21 mouse cellular contexts compared by ENCODE assay signal in the genomic region with DNA sequence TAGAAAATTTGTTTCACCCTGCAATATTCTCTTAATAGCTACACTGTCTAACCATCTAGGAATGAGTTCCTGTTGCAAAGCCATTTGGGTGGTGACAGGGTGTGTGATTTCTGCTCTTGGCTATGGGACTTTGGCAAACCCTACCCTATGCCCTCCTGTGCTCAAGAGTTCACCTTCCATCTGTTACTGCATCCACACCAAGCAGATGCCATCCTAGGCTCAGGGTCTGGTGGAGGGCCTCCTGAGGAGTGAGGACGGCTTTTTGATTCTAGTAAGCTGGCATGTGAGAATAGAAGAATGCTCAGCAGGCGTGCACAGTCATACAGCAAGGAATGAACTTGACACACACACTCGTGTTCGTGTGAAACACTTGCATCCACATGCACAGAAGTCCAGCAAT.
DNase-seq lines count a peak whose midpoint lies in the region; ATAC-seq and TF ChIP-seq lines count a peak whose summit lies in the region.
"Had no signal": no experiment of that assay in that cellular context is flagged by ENCODE, and none has a peak within 500 bp of the region (broad histone marks: within the 10 kb centered on the region; RNA-seq: fewer than 3 reads in every experiment).

No protein-coding gene starts in this region.

- peak; percentile 30 for DNase-seq in gastrocnemius, adult 2 months
- no peak for DNase-seq in gastrocnemius, postnatal 4 days (ENCODE audit: low spot score in 2 of 2)
- DNase-seq in midbrain, postnatal 0 days (ENCODE audit: low spot score) = peak; percentile 14
- DNase-seq in midbrain, embryonic 10.5 days (ENCODE audit: low spot score) = no peak
- DNase-seq in cerebellum, adult 9-11 months = peak; percentile 82
- DNase-seq in adrenal gland, postnatal 25 days = no peak
- DNase-seq in left cerebral cortex, postnatal 25 days (ENCODE audit: low spot score in 2 of 2) = no peak
- DNase-seq: B cell, adult 2 months; gastrocnemius, postnatal 36 days; heart, postnatal 10 days; kidney, postnatal 36 days; layer of hippocampus, adult 9-11 months; liver; lung, postnatal 10 days had no signal

- no peak for ATAC-seq in midbrain, postnatal 0 days (ENCODE audit: low FRiP score)
- ATAC-seq: intestine, embryonic 16.5 days; midbrain, embryonic 15.5 days had no signal

- H3K27me3 ChIP-seq in midbrain, postnatal 0 days (ENCODE audit: insufficient read depth, low read length) = no peaks in the 10 kb centered on the region
- H3K27me3 ChIP-seq in midbrain, embryonic 10.5 days (ENCODE audit: low read depth, poor library complexity, severe bottlenecking) = no peaks in the 10 kb centered on the region
- H3K27me3 ChIP-seq: hindbrain, embryonic 15.5 days; midbrain, embryonic 15.5 days; neural tube, embryonic 15.5 days had no signal

- TF ChIP-seq CTCF in gastrocnemius, adult 2 months (IDR thresholded peaks at IDR 0.05) = no peak
- no peak for TF ChIP-seq CTCF in midbrain, postnatal 0 days (IDR thresholded peaks at IDR 0.05)

- no peaks in the 10 kb centered on the region for H3K9me3 ChIP-seq in midbrain, postnatal 0 days (ENCODE audit: low read length)
- no peaks in the 10 kb centered on the region for H3K9me3 ChIP-seq in midbrain, embryonic 10.5 days (replicated peaks)
- H3K9me3 ChIP-seq: forebrain, embryonic 10.5 days; hindbrain, embryonic 15.5 days; midbrain, embryonic 15.5 days; neural tube, embryonic 15.5 days had no signal

- H3K4me2 ChIP-seq in midbrain, postnatal 0 days (ENCODE audit: low read depth, low read length, poor library complexity, severe bottlenecking) = no peak overlapping the region
- H3K4me2 ChIP-seq: heart, embryonic 11.5 days; hindbrain, embryonic 15.5 days; midbrain, embryonic 15.5 days; neural tube, embryonic 15.5 days had no signal

- no peak overlapping the region for H3K4me3 ChIP-seq in gastrocnemius, adult 2 months
- no peak overlapping the region for H3K4me3 ChIP-seq in midbrain, postnatal 0 days (ENCODE audit: low read depth, low read length)
- no peak overlapping the region for H3K4me3 ChIP-seq in midbrain, embryonic 10.5 days
- H3K4me3 ChIP-seq: forebrain, embryonic 10.5 days; hindbrain, embryonic 15.5 days; midbrain, embryonic 15.5 days; neural tube, embryonic 15.5 days had no signal

- H3K4me1 ChIP-seq in midbrain, postnatal 0 days (ENCODE audit: insufficient read depth, low read length) = no peaks in the 10 kb centered on the region
- no peaks in the 10 kb centered on the region for H3K4me1 ChIP-seq in midbrain, embryonic 10.5 days
- H3K4me1 ChIP-seq: forebrain, embryonic 10.5 days; hindbrain, embryonic 15.5 days; midbrain, embryonic 15.5 days; neural tube, embryonic 15.5 days had no signal

- peaks cover 52% of the 10 kb centered on the region for H3K36me3 ChIP-seq in midbrain, postnatal 0 days (ENCODE audit: insufficient read depth, low read length)
- peaks cover 93% of the 10 kb centered on the region for H3K36me3 ChIP-seq in midbrain, embryonic 10.5 days

- intact Hi-C loops in gastrocnemius, adult 2 months (cut with DNase I) = no loop called here
- intact Hi-C loops in left cerebral cortex, postnatal 25 days (cut with DNase I) = loop anchor here (10.0 kb wide), 1 partner anchor 474 kb away; no protein-coding TSS in a partner anchor

- H3K27ac ChIP-seq in gastrocnemius, adult 2 months = no peak overlapping the region
- no peak overlapping the region for H3K27ac ChIP-seq in midbrain, postnatal 0 days (ENCODE audit: low read depth, low read length)
- H3K27ac ChIP-seq in midbrain, embryonic 10.5 days (replicated peaks) = no peak overlapping the region
- H3K27ac ChIP-seq: forebrain, embryonic 10.5 days; hindbrain, embryonic 15.5 days; midbrain, embryonic 15.5 days; neural tube, embryonic 15.5 days; stomach, postnatal 0 days had no signal

- H3K9ac ChIP-seq in midbrain, postnatal 0 days (replicated peaks; ENCODE audit: low read length, poor library complexity, severe bottlenecking) = no peak overlapping the region
- H3K9ac ChIP-seq: hindbrain, embryonic 15.5 days; midbrain, embryonic 15.5 days; neural tube, embryonic 15.5 days had no signal

- 77% methylated on average over 4 of the region's 4 CpGs for WGBS in midbrain, postnatal 0 days
- WGBS in midbrain, embryonic 10.5 days = 85% methylated on average over 4 of the region's 4 CpGs

Comparison
In these comparisons a context has a peak if more than half of its experiments do, and no peak if none do; other contexts are left out.
1. DNase-seq: peak in gastrocnemius, adult 2 months (single experiment), midbrain, postnatal 0 days (single experiment) and cerebellum, adult 9-11 months (single experiment); none in gastrocnemius, postnatal 4 days (0 of 2), midbrain, embryonic 10.5 days (single experiment), adrenal gland, postnatal 25 days (single experiment) and left cerebral cortex, postnatal 25 days (0 of 2).